Mouse (Mus musculus): ENCODE measurements around the gene Shisa4.

Shisa4 gene

GRCm38 (mm10) chr1:135366380-135366779 lies 8.7 kb downstream of the Shisa4 start:
- DNase-seq (ENCODE audit: low spot score in 2 of 2), result no peak

- no peak for DNase-seq (ENCODE audit: low spot score in 2 of 2)
Observed at GRCm38 (mm10) chr1:135363446-135363845, 11.6 kb downstream of the Shisa4 start.

- DNase-seq (ENCODE audit: low spot score in 2 of 2), result no peak
Observed at GRCm38 (mm10) chr1:135362115-135362514, 12.9 kb downstream of the Shisa4 start.

- DNase-seq (ENCODE audit: low spot score in 2 of 2), result no peak
Observed at GRCm38 (mm10) chr1:135361491-135361890, 13.5 kb downstream of the Shisa4 start.

GRCm38 (mm10) chr1:135359071-135359470 lies 16.0 kb downstream of the Shisa4 start:
- DNase-seq (ENCODE audit: low spot score in 2 of 2), result no peak

- no peak for DNase-seq (ENCODE audit: low spot score in 2 of 2)
Observed at GRCm38 (mm10) chr1:135351953-135352352, 23.1 kb downstream of the Shisa4 start.

- DNase-seq (ENCODE audit: low spot score in 2 of 2), result no peak
Observed at GRCm38 (mm10) chr1:135347498-135348169, 27.4 kb downstream of the Shisa4 start.

GRCm38 (mm10) chr1:135346891-135347290 lies 28.1 kb downstream of the Shisa4 start:
- DNase-seq (ENCODE audit: low spot score in 2 of 2), result no peak

GRCm38 (mm10) chr1:135344026-135344425 lies 31.0 kb downstream of the Shisa4 start:
- no peak for DNase-seq (ENCODE audit: low spot score in 2 of 2)

GRCm38 (mm10) chr1:135341947-135342346 lies 33.1 kb downstream of the Shisa4 start:
- DNase-seq (ENCODE audit: low spot score in 2 of 2), result no peak

GRCm38 (mm10) chr1:135330578-135330977 lies 44.5 kb downstream of the Shisa4 start:
- DNase-seq (ENCODE audit: low spot score in 2 of 2), result no peak

- no peak for DNase-seq (ENCODE audit: low spot score in 2 of 2)
Observed at GRCm38 (mm10) chr1:135328368-135328767, 46.7 kb downstream of the Shisa4 start.

- DNase-seq (ENCODE audit: low spot score in 2 of 2), result no peak
Observed at GRCm38 (mm10) chr1:135325934-135326333, 49.1 kb downstream of the Shisa4 start.

- DNase-seq (ENCODE audit: low spot score in 2 of 2), result no peak
Observed at GRCm38 (mm10) chr1:135324571-135324970, 50.5 kb downstream of the Shisa4 start, which contains the start of gene Lmod1. Lmod1 (plus strand) TSS chr1:135324807.

- DNase-seq (ENCODE audit: low spot score in 2 of 2), result no peak
Observed at GRCm38 (mm10) chr1:135323367-135323901, 51.6 kb downstream of the Shisa4 start.

Data from cerebellum, postnatal 4 days (tissue).